Comparison of ENCODE assay signal across 24 mouse cellular contexts in genomic region chr6:85227520-85227919, GRCm38 (mm10). TPM values are rescaled to one million over a fixed set of nuclear protein-coding genes. Genes with fewer than 3 reads are reported as not detected.
A peak's percentile ranks its signal among the peaks of the same experiment; 100 is the strongest.
DNase-seq lines count a peak whose midpoint lies in the region; ATAC-seq and TF ChIP-seq lines count a peak whose summit lies in the region.
"Had no signal": no experiment of that assay in that cellular context is flagged by ENCODE, and none has a peak within 500 bp of the region (broad histone marks: within the 10 kb centered on the region; RNA-seq: fewer than 3 reads in every experiment).

No protein-coding gene starts in this region.

- peaks cover 59% of the 10 kb centered on the region for H3K4me1 ChIP-seq in forebrain, embryonic 10.5 days
- H3K4me1 ChIP-seq in forebrain, postnatal 0 days (ENCODE audit: insufficient read depth), result 0 out of 2 replicates have a peak, but pooled peaks cover 3% of the 10 kb centered on the region
- peaks cover 19% of the 10 kb centered on the region for H3K4me1 ChIP-seq in kidney, adult 2 months (ENCODE audit: control insufficient read depth, insufficient read depth, low read length)
- H3K4me1 ChIP-seq in kidney, embryonic 14.5 days (ENCODE audit: control insufficient read depth, insufficient read depth, low read length), result peaks cover 14% of the 10 kb centered on the region

- peaks cover 58% of the 10 kb centered on the region for H3K27me3 ChIP-seq in forebrain, embryonic 10.5 days (ENCODE audit: poor library complexity, severe bottlenecking)
- H3K27me3 ChIP-seq in forebrain, postnatal 0 days (ENCODE audit: insufficient read depth, low read length), result no peaks in the 10 kb centered on the region
- H3K27me3 ChIP-seq in kidney, adult 2 months (replicated peaks; ENCODE audit: control insufficient read depth, insufficient read depth, low read length), result no peaks in the 10 kb centered on the region
- H3K27me3 ChIP-seq in kidney, embryonic 14.5 days (ENCODE audit: control insufficient read depth, insufficient read depth, low read length), result no peaks in the 10 kb centered on the region
- H3K27me3 ChIP-seq: embryonic facial prominence, embryonic 12.5 days; Patski had no signal

- DNase-seq in forebrain, embryonic 10.5 days (ENCODE audit: extremely low spot score, low spot score), result no peak
- DNase-seq in forebrain, postnatal 0 days, result no peak
- peak; percentile 51 for DNase-seq in kidney, adult 2 months
- no peak for DNase-seq in kidney, adult 8-10 months
- DNase-seq in kidney, postnatal 36 days, result peak; percentile 39 to 47
- DNase-seq: adrenal gland, adult 8-10 months; adrenal gland, postnatal 14 days; adrenal gland, postnatal 36 days; B cell, adult 2 months; cerebellum, adult 11-12 months; cerebellum, adult 2 months; cerebellum, adult 9-10 months; cerebellum, postnatal 10 days; cerebellum, postnatal 25 days had no signal

- H3K36me3 ChIP-seq in forebrain, embryonic 10.5 days (replicated peaks), result peaks cover 11% of the 10 kb centered on the region; the same call in 1 of the 2 replicates
- H3K36me3 ChIP-seq in forebrain, postnatal 0 days (ENCODE audit: insufficient read depth), result no peaks in the 10 kb centered on the region
- H3K36me3 ChIP-seq in kidney, adult 2 months (ENCODE audit: control insufficient read depth, insufficient read depth, low read length), result no peaks in the 10 kb centered on the region
- H3K36me3 ChIP-seq in kidney, embryonic 14.5 days (ENCODE audit: control insufficient read depth, insufficient read depth, low read length), result no peaks in the 10 kb centered on the region
- H3K36me3 ChIP-seq: embryonic facial prominence, embryonic 10.5 days; embryonic facial prominence, embryonic 12.5 days; forebrain, embryonic 12.5 days; G1E had no signal

- TF ChIP-seq CTCF in forebrain, postnatal 0 days (IDR thresholded peaks at IDR 0.05; ENCODE audit: low read depth), result no peak
- TF ChIP-seq CTCF in kidney, adult 2 months (conservative IDR thresholded peaks at IDR 0.05; ENCODE audit: insufficient read depth, insufficient read length, low read depth, low read length), result no peak

- no peak overlapping the region for H3K4me2 ChIP-seq in forebrain, postnatal 0 days (ENCODE audit: low read depth)
- no peak overlapping the region for H3K4me2 ChIP-seq in kidney, embryonic 14.5 days (replicated peaks; ENCODE audit: low read depth, low read length)
- H3K4me2 ChIP-seq: embryonic facial prominence, embryonic 12.5 days; forebrain, embryonic 12.5 days had no signal

- H3K9ac ChIP-seq in forebrain, postnatal 0 days, result no peak overlapping the region
- no peak overlapping the region for H3K9ac ChIP-seq in kidney, embryonic 14.5 days (ENCODE audit: low read depth, low read length)
- H3K9ac ChIP-seq: embryonic facial prominence, embryonic 12.5 days; forebrain, embryonic 12.5 days had no signal

- WGBS in forebrain, embryonic 10.5 days, result 91% methylated on average over 2 of the region's 2 CpGs
- 66% methylated on average over 2 of the region's 2 CpGs for WGBS in forebrain, postnatal 0 days
- 37% methylated on average over 2 of the region's 2 CpGs for WGBS in kidney, adult 2 months
- 55% methylated on average over 2 of the region's 2 CpGs for WGBS in kidney, embryonic 14.5 days

- H3K27ac ChIP-seq in forebrain, embryonic 10.5 days, result peak overlapping the region; percentile 69
- no peak overlapping the region for H3K27ac ChIP-seq in forebrain, postnatal 0 days (ENCODE audit: low read depth, low read length)
- H3K27ac ChIP-seq in kidney, adult 2 months (ENCODE audit: insufficient read depth, low read depth, low read length), result no peak overlapping the region
- no peak overlapping the region for H3K27ac ChIP-seq in kidney, embryonic 14.5 days (ENCODE audit: low read depth, low read length)
- H3K27ac ChIP-seq: embryonic facial prominence, embryonic 12.5 days had no signal

- no peak for TF ChIP-seq POLR2A in kidney, adult 2 months (IDR thresholded peaks at IDR 0.05; ENCODE audit: low read depth, low read length)

- ATAC-seq in forebrain, postnatal 0 days, result no peak
- no peak for ATAC-seq in kidney, embryonic 14.5 days (ENCODE audit: low FRiP score, low TSS enrichment)
- ATAC-seq: activated CD4-positive, CD25-positive, alpha-beta regulatory T cell, adult 4 months; CD4-positive, CD25-positive, alpha-beta regulatory T cell, adult 4 months; Patski had no signal

- peaks cover 3% of the 10 kb centered on the region; the same call in 1 of the 2 replicates for H3K9me3 ChIP-seq in forebrain, embryonic 10.5 days
- H3K9me3 ChIP-seq in forebrain, postnatal 0 days (ENCODE audit: low read length), result no peaks in the 10 kb centered on the region
- no peaks in the 10 kb centered on the region for H3K9me3 ChIP-seq in kidney, embryonic 14.5 days (ENCODE audit: control insufficient read depth, low read length)
- H3K9me3 ChIP-seq: embryonic facial prominence, embryonic 10.5 days; embryonic facial prominence, embryonic 12.5 days; G1E had no signal

- H3K4me3 ChIP-seq in forebrain, embryonic 10.5 days, result no peak overlapping the region
- H3K4me3 ChIP-seq in forebrain, postnatal 0 days (ENCODE audit: low read depth, low read length), result no peak overlapping the region
- H3K4me3 ChIP-seq in kidney, adult 2 months (ENCODE audit: insufficient read depth, low read depth, low read length), result no peak overlapping the region
- no peak overlapping the region for H3K4me3 ChIP-seq in kidney, embryonic 14.5 days (ENCODE audit: low read length)
- H3K4me3 ChIP-seq: embryonic facial prominence, embryonic 10.5 days; embryonic facial prominence, embryonic 12.5 days; forebrain, embryonic 12.5 days had no signal

RNA-seq across cellular contexts. Expression of gene Emx1, which starts 40.3 kb away (rescaled TPM):
- polyA plus RNA-seq in forebrain, embryonic 10.5 days (2016; fragmentation: Nextera tagmentation; extraction: Ambion mirVana), result 26.5 and 35.8 TPM in 2 replicates
- total RNA-seq in forebrain, postnatal 0 days (2014; rRNA removed), result 25.7 and 41.6 TPM in 2 replicates
- polyA plus RNA-seq in forebrain, postnatal 0 days (2015; fragmentation: Nextera tagmentation; extraction: Ambion mirVana), result 28.8 and 41.0 TPM in 2 replicates
- 62.8 and 79.7 TPM in 2 replicates for polyA plus RNA-seq in kidney, adult 2 months (2012; rRNA removed)
- 7.5 and 8.5 TPM in 2 replicates for polyA plus RNA-seq in kidney, embryonic 14.5 days (2014; fragmentation: Nextera tagmentation; extraction: Ambion mirVana)
- total RNA-seq: adrenal gland, adult 18-20 months; adrenal gland, adult 8-10 months; adrenal gland, postnatal 14 days; adrenal gland, postnatal 36 days; CH12.LX; G1E had no signal
- polyA plus RNA-seq: activated CD4-positive, CD25-positive, alpha-beta regulatory T cell, adult 4 months; CD4-positive, CD25-positive, alpha-beta regulatory T cell, adult 4 months; G1E; Patski had no signal

Comparison
In these comparisons a context has a peak if more than half of its experiments do, and no peak if none do; other contexts are left out.
1. DNase-seq: peak in kidney, adult 2 months (single experiment) and kidney, postnatal 36 days (2 of 2); none in forebrain, embryonic 10.5 days (single experiment), forebrain, postnatal 0 days (single experiment) and kidney, adult 8-10 months (0 of 2).